Mouse (Mus musculus): ENCODE data around the gene Sdhaf1.
A peak's percentile ranks its signal among the peaks of the same experiment; 100 is the strongest.

Gene Sdhaf1

GRCm38 (mm10) chr7:30325364-30325763 lies 1.7 kb upstream of the Sdhaf1 start:
- no peak for DNase-seq (ENCODE audit: low read depth, low spot score)

- peak; percentile 79 for DNase-seq (ENCODE audit: low read depth, low spot score)
Measured at GRCm38 (mm10) chr7:30324300-30324944, 727 bp upstream of the Sdhaf1 start.

DNA sequence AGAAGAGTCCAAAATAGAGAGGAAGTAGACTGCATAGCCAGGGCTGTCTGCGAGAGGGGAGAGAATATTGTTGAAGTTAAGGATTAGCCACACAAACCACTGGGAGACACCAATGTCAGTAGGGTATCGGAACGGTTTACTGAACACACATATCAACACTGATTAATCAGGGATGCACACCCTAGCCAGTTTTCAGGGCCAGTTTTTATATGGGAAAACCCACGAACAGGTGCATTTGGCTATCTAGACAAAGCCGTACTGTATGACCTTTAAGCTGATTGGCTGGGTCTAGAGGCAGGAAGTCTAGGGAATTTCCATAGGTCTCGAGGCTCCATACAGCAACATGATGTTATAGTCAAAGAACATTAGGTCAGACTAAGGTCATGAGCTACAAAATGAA lies 830 bp downstream of the Sdhaf1 start:
- DNase-seq (ENCODE audit: low read depth, low spot score): no peak

- peak; percentile 96 for DNase-seq (ENCODE audit: low read depth, low spot score)
Measured at GRCm38 (mm10) chr7:30322285-30322667, 1.4 kb downstream of the Sdhaf1 start.

DNA sequence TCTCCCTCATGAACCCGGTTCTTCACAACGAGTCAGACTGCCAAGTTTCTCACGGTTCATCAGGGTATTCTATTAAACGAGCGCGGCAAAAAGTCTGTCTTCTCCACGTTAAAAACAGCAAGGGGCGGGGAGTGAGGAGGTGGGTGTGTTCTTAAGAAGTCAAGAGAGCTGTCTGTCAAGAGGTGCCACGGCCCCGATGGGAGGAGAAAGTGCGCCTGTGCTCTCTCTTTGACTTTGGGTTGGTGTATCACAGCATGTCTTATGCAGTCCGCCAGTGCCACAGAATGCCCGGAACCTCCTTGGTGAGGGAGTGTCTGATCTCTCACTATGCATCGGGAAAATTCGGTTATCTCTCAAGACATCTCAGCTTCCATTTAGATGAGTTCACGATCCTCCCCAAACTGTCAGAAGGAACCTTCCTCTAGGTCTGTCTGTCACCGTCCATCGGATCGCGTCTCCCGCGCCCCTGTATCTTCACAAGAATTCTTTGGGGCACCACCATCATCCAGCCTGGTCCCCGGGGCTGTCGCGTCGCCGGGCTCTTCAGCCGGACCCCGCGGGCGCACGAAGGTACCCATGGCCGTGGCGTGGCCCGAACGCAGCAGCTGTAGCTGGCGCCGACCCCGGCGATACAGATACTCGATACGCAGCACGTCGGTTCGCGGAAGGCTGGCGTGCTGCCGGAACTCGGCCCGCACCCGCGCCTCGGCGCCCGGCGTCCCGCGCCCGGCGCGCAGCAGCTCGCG lies 2.0 kb downstream of the Sdhaf1 start, which contains the start of gene E130208F15Rik:
E130208F15Rik (plus strand) TSS at position 202 of the 746 bp plus-strand sequence.
- peak; percentile 79 for DNase-seq (ENCODE audit: low read depth, low spot score)

GRCm38 (mm10) chr7:30320946-30321345 lies 2.7 kb downstream of the Sdhaf1 start:
- no peak for DNase-seq (ENCODE audit: low read depth, low spot score)

- no peak for DNase-seq (ENCODE audit: low read depth, low spot score)
Measured at GRCm38 (mm10) chr7:30318142-30318541, 5.6 kb downstream of the Sdhaf1 start.

DNA sequence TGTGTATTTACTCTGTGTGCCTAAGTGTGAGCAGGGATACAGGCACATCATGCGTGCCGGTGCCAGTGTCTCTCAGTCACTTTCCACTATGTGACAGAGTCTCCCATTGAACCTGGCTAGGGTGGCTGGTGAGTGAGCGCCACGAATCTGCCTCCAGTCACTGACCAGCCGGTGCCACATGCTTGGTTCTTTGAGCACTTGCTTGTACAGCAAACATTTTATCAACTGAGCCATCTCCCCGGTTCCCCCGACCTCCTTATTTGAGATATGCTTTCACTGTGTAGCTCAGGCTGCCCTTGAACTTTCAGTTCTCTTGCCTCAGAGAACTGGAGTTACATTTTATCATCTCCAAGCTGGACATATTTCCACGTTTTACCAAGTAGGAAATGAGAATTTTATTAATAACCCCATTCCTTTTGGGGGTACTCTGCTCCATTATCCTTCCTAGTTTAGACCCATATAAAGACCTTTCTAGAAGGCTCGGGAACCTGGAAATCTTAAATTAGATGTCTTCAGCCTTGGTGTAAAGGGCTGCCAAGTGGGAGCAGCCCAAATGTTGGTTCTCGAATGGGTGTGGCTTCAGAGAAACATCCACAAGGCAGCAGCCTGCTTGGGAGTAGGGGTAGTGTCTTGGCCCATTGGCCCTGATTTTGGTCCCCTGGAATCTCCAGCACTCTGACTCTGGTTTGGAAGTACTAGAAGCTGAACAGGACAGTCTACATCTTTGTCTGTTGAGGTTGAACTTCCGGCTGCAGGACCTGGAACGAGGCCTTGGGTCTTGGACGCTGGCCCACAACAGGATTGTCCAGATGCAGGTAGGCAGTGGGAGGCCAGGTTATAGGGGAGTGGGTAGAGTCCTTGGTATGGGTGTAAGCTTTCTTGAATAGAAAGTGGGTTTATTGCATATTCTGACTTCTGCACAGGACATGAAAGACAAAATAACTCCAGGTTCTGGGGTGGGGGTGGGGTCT lies 7.9 kb downstream of the Sdhaf1 start:
- no peak for DNase-seq (ENCODE audit: low read depth, low spot score)

GRCm38 (mm10) chr7:30314721-30315155 lies 9.0 kb downstream of the Sdhaf1 start, which contains the start of gene Syne4:
Gene Syne4, plus strand, starts transcription at chr7:30314807.
- no peak for DNase-seq (ENCODE audit: low read depth, low spot score)

DNA sequence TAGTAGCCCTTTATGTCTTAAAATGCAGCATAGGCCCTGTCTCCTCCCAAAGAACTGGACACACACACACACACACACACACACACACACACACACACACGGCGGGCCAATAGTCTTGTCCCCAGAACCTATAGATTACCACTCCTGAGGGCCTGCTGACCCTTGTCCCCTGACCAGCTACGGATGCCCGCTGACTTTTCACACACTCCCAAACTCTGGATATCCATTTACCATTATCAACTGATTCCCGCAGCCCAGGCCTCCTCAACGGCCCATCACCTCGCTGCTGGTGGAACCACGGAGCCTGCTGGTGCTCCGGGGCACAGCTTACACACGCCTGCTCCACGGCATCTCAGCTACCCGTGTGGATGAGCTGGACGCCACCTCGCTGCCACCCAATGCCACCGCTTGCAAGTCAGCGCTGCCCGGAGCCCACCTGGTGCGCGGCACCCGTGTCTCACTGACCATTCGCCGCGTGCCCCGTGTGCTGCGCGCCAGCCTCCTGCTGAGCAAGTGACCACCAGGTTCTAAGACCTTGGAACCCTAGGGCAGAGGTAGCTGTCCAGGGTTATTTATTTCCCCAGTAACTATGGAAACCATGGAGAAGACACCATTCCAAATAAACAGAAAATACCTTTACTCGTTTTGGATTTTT lies 9.9 kb downstream of the Sdhaf1 start:
- DNase-seq (ENCODE audit: low read depth, low spot score): no peak

- no peak for DNase-seq (ENCODE audit: low read depth, low spot score)
Measured at GRCm38 (mm10) chr7:30310136-30310535, 13.6 kb downstream of the Sdhaf1 start.

DNA sequence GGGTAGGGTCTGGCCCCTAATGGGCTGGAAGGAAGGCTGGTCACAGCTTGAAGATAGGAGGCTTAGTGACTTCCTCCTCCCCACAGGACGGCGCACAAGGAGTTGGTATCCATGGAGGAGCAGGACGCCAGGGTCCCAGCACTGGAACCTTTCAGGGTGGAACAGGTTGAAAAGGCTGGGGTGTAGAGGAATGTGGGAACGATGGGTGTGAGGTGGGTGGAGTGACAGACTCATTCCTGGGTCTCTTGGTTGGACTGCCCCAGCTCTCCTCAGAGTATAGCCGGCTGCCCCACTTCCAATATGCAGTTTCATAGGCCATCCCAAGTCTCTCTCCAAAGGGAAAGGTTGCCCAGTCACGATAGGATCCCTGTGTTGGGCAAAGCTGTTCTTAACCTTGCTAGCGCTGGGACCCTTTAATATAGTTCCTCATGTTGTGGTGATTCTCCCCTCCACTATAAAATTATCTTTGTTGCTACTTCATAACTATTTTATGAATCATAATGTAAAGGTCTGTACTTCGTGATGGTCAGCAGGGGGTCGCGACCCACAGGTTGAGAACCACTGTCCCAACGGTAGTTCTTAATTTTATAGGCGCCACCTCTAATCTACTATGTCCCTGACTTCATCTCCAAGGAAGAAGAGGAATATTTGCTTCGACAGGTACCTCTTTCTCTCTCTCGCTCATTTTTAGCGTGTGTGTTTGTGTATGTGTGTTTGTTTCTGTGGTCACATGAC lies 14.1 kb downstream of the Sdhaf1 start:
- DNase-seq (ENCODE audit: low read depth, low spot score): no peak

GRCm38 (mm10) chr7:30308076-30309005 lies 15.4 kb downstream of the Sdhaf1 start, which contains the start of gene Alkbh6:
Gene Alkbh6, plus strand, starts transcription at chr7:30308717.
- DNase-seq (ENCODE audit: low read depth, low spot score): peak; percentile 99

DNA sequence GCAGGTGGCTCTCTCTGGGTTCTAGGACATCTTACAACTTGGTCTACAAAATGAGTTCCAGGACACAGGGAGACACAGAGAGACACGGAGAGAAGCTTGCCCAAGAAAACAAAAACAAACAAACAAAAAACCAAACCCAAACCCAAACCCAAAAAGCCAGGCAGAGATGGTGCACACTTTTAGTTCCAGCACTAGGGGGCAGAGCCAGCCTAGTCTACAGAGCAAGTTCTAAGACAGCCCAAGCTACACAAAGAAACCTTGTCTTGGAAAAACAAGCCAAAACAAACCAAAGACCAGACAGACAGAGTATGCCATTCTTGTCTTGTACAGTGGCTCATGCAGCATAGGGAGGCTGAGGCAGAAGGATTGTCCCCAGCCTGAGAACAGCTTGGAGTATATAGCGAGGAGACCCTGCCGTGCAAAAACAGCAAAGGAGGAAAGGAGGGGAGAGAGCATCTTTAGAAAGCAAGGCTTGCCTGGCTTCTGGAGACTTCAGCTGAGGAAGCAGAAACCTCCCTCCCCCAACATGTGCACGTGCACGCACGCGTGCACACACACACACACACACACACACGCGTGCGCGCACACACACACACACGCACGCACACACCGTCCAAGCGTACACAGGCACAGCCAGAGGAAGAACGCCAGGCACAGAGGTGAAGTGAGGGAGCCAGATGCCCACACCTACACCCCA lies 17.5 kb downstream of the Sdhaf1 start:
- DNase-seq (ENCODE audit: low read depth, low spot score): no peak

DNA sequence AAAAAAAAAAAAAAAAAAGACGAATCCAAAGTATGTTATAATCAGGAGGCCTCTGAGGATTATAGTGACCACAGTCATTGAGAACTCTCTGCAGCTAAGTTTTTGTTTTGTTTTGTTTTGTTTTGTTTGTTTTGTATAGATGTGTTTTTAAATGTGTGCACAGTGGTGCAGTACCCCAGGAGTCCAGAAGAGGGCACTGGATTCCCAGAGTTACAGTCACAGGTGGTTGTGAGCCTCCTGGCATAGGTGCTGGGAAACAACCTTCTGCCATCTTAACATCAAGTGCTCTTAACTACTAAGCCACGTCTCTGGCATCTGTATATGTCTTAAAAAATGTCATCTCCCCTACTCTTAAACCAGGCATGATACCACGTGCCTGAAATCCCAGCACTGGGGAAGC lies 22.8 kb downstream of the Sdhaf1 start:
- no peak for DNase-seq (ENCODE audit: low read depth, low spot score)

DNA sequence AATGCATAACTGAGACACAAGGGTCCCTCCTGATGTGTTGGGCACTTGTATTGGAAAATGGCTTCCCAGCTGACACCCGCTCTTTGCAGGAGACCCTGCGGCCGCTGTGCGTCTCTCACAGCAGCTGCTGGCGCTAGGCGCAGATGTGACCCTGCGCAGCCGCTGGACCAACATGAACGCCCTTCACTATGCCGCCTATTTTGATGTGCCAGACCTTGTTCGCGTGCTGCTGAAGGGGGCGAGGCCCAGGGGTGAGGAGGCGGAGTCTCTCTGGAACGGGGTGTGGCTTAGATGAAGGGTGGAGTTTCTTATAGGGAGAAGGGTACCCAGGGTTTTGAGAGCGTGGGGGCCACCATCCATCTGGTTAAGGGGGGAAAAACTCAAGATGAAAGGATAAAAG lies 26.4 kb downstream of the Sdhaf1 start:
- no peak for DNase-seq (ENCODE audit: low read depth, low spot score)

GRCm38 (mm10) chr7:30296816-30297215 lies 26.9 kb downstream of the Sdhaf1 start:
- DNase-seq (ENCODE audit: low read depth, low spot score): no peak

DNA sequence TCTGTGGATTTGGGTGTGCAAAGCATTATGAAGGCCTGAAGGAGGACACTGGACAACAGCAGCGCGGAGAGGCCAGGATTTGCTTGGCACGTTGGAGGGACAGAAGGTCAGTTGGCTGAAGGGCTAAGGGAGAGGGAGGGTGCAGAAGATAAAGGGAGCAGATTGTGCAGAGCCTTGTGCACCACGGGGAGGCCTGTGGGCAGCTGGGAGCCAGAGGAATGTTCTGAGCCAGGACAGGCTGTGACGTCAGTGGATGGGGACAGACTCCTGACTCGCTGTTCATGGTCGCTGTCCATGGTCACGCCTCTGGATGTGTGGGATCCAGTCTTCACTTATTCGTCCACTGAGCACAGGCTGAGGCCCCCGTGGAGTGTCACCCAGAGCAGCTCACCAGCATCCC lies 28.6 kb downstream of the Sdhaf1 start:
- peak; percentile 36 for DNase-seq (ENCODE audit: low read depth, low spot score)

- DNase-seq (ENCODE audit: low read depth, low spot score): no peak
Measured at GRCm38 (mm10) chr7:30294296-30294695, 29.4 kb downstream of the Sdhaf1 start.

All from telencephalon, adult 2 months (tissue).